In genomic region chr2:58419571-58419970, GRCm38 (mm10) we compare ENCODE assay signal across 15 mouse cellular contexts. TPM values are rescaled to one million over a fixed set of nuclear protein-coding genes. Genes with fewer than 3 reads are reported as not detected.
"Had no signal": no experiment of that assay in that cellular context is flagged by ENCODE, and none has a peak within 500 bp of the region (broad histone marks: within the 10 kb centered on the region; RNA-seq: fewer than 3 reads in every experiment).

No protein-coding gene starts in this region.

- DNase-seq: lung, adult 18-20 months; lung, embryonic 14.5 days; lung, postnatal 10 days; lung, postnatal 4 days; midbrain, embryonic 14.5 days; retina, postnatal 1 day; right cerebral cortex, adult 18-20 months; right cerebral cortex, postnatal 25 days; right cerebral cortex, postnatal 4 days; spleen, adult 18-20 months; thymus, adult 18-20 months; thymus, postnatal 14 days; thymus, postnatal 36 days had no signal

RNA-seq across cellular contexts. Expression of gene Gm17409, which starts 50.3 kb away (rescaled TPM):
- total RNA-seq: megakaryocyte, adult 5-6 weeks; megakaryocyte-erythroid progenitor cell, adult 5-6 weeks had no signal
